ENCODE assay signal across 8 mouse cellular contexts in genomic region chr9:37656931-37657481, GRCm38 (mm10). TPM values are rescaled to one million over a fixed set of nuclear protein-coding genes. Genes with fewer than 3 reads are reported as not detected.
DNase-seq lines count a peak whose midpoint lies in the region; ATAC-seq and TF ChIP-seq lines count a peak whose summit lies in the region.

Gene Tbrg1 (minus strand): TSS chr9:37657312.

- TF ChIP-seq POLR2A in heart, adult 2 months (IDR thresholded peaks at IDR 0.05; ENCODE audit: insufficient read depth, low read depth, low read length): peak; percentile 84

- H3K27me3 ChIP-seq in embryonic facial prominence, embryonic 14.5 days (replicated peaks; ENCODE audit: control insufficient read depth, insufficient read depth, low read length): no peaks in the 10 kb centered on the region
- H3K27me3 ChIP-seq in heart, adult 2 months (ENCODE audit: control insufficient read depth, insufficient read depth, low read length): no peaks in the 10 kb centered on the region
- no peaks in the 10 kb centered on the region for H3K27me3 ChIP-seq in limb, embryonic 13.5 days
- H3K27me3 ChIP-seq in midbrain, embryonic 16.5 days (ENCODE audit: control insufficient read depth, insufficient read depth, low read depth, low read length): no peaks in the 10 kb centered on the region

- peak; percentile 35 for TF ChIP-seq CTCF in heart, adult 2 months (IDR thresholded peaks at IDR 0.05)

- H3K4me3 ChIP-seq in embryonic facial prominence, embryonic 14.5 days (ENCODE audit: low read depth, low read length): peak within 1 kb of the TSS; percentile 78
- peak within 1 kb of the TSS; percentile 69 for H3K4me3 ChIP-seq in heart, adult 2 months
- H3K4me3 ChIP-seq in limb, embryonic 13.5 days: peak within 1 kb of the TSS; percentile 77
- peak within 1 kb of the TSS; percentile 74 for H3K4me3 ChIP-seq in midbrain, embryonic 16.5 days (ENCODE audit: low read depth, low read length)

- H3K4me2 ChIP-seq in embryonic facial prominence, embryonic 14.5 days (ENCODE audit: low read depth, low read length): peak within 1 kb of the TSS; percentile 82
- H3K4me2 ChIP-seq in limb, embryonic 13.5 days (replicated peaks): peak within 1 kb of the TSS; percentile 78
- peak within 1 kb of the TSS; percentile 66 for H3K4me2 ChIP-seq in midbrain, embryonic 16.5 days (ENCODE audit: low read length)

- DNase-seq in 3134 (ENCODE audit: extremely low read depth, insufficient read length, low spot score): peak; percentile 90
- peak; percentile 86 to 89 for DNase-seq in adrenal gland, postnatal 36 days
- peak; percentile 96 for DNase-seq in embryonic facial prominence, embryonic 14.5 days (ENCODE audit: low spot score)
- peak; percentile 89 to 90 for DNase-seq in heart, adult 2 months
- peak; percentile 85 to 87 for DNase-seq in kidney, adult 8-10 months
- peak; percentile 65 to 82 for DNase-seq in spleen, postnatal 10 days (ENCODE audit: low spot score in 2 of 2)

- peak; percentile 45; the same call in 1 of the 2 replicates for TF ChIP-seq EP300 in heart, adult 2 months (IDR thresholded peaks at IDR 0.05; ENCODE audit: insufficient read depth, low read depth, low read length)

- H3K36me3 ChIP-seq in embryonic facial prominence, embryonic 14.5 days (ENCODE audit: control insufficient read depth, insufficient read depth, low read length): peaks cover 33% of the 10 kb centered on the region
- peaks cover 9% of the 10 kb centered on the region for H3K36me3 ChIP-seq in heart, adult 2 months (ENCODE audit: control insufficient read depth, insufficient read depth, low read length)
- H3K36me3 ChIP-seq in limb, embryonic 13.5 days: peaks cover 26% of the 10 kb centered on the region
- peaks cover 15% of the 10 kb centered on the region for H3K36me3 ChIP-seq in midbrain, embryonic 16.5 days (ENCODE audit: control insufficient read depth, insufficient read depth, low read length)

- no peaks in the 10 kb centered on the region for H3K79me2 ChIP-seq in heart, adult 2 months (replicated peaks; ENCODE audit: control insufficient read depth, insufficient read depth, low read length)

- peak within 1 kb of the TSS; percentile 83 for H3K9ac ChIP-seq in embryonic facial prominence, embryonic 14.5 days (ENCODE audit: low read depth, low read length)
- peak within 1 kb of the TSS; percentile 73 for H3K9ac ChIP-seq in heart, adult 2 months (ENCODE audit: low read depth, low read length)
- peak within 1 kb of the TSS; percentile 86 for H3K9ac ChIP-seq in limb, embryonic 13.5 days
- H3K9ac ChIP-seq in midbrain, embryonic 16.5 days (ENCODE audit: low read depth, low read length): peak within 1 kb of the TSS; percentile 80

- H3K4me1 ChIP-seq in embryonic facial prominence, embryonic 14.5 days (ENCODE audit: control insufficient read depth, insufficient read depth, low read length): peaks cover 5% of the 10 kb centered on the region; the same call in 1 of the 2 replicates
- no peaks in the 10 kb centered on the region for H3K4me1 ChIP-seq in heart, adult 2 months (ENCODE audit: control insufficient read depth, insufficient read depth, low read length)
- peaks cover 10% of the 10 kb centered on the region for H3K4me1 ChIP-seq in limb, embryonic 13.5 days
- H3K4me1 ChIP-seq in midbrain, embryonic 16.5 days (ENCODE audit: control insufficient read depth, insufficient read depth, low read length): peaks cover 15% of the 10 kb centered on the region

- H3K27ac ChIP-seq in embryonic facial prominence, embryonic 14.5 days (replicated peaks; ENCODE audit: low read depth, low read length): peak within 1 kb of the TSS; percentile 94
- H3K27ac ChIP-seq in heart, adult 2 months: peak within 1 kb of the TSS; percentile 83
- H3K27ac ChIP-seq in limb, embryonic 13.5 days: peak within 1 kb of the TSS; percentile 92
- H3K27ac ChIP-seq in midbrain, embryonic 16.5 days (ENCODE audit: low read length): peak within 1 kb of the TSS; percentile 57

- peak; percentile 94 for ATAC-seq in embryonic facial prominence, embryonic 14.5 days (ENCODE audit: low read depth)
- peak; percentile 92 for ATAC-seq in limb, embryonic 13.5 days (ENCODE audit: low FRiP score, low read depth)
- ATAC-seq in midbrain, embryonic 16.5 days: peak; percentile 96

- intact Hi-C loops in heart, adult 2 months (cut with DNase I): no loop called here

- H3K9me3 ChIP-seq in embryonic facial prominence, embryonic 14.5 days (ENCODE audit: control insufficient read depth, low read length): no peaks in the 10 kb centered on the region
- H3K9me3 ChIP-seq in limb, embryonic 13.5 days: no peaks in the 10 kb centered on the region
- no peaks in the 10 kb centered on the region for H3K9me3 ChIP-seq in midbrain, embryonic 16.5 days (replicated peaks; ENCODE audit: control insufficient read depth, low read length, poor library complexity, severe bottlenecking)

- under 1% methylated on average over 36 of the region's 36 CpGs for WGBS in embryonic facial prominence, embryonic 14.5 days
- WGBS in heart, adult 2 months: under 1% methylated on average over 36 of the region's 36 CpGs
- under 1% methylated on average over 36 of the region's 36 CpGs for WGBS in limb, embryonic 13.5 days
- under 1% methylated on average over 36 of the region's 36 CpGs for WGBS in midbrain, embryonic 16.5 days

RNA-seq across cellular contexts. Expression of gene Tbrg1, which starts in this region (rescaled TPM):
- total RNA-seq in adrenal gland, postnatal 36 days (2021): 10 to 100 TPM; 82.0 to 91.9 TPM
- polyA plus RNA-seq in embryonic facial prominence, embryonic 14.5 days (2014; fragmentation: Nextera tagmentation; extraction: Ambion mirVana): 197 and 214 TPM in 2 replicates
- 10 to 100 TPM; 30.7 to 32.9 TPM for total RNA-seq in heart, adult 2 months (2021)
- polyA plus RNA-seq in heart, adult 2 months (2012; rRNA removed): 22.8 and 31.1 TPM in 2 replicates
- polyA plus RNA-seq in limb, embryonic 13.5 days (2015; fragmentation: Nextera tagmentation; extraction: Ambion mirVana): 186 and 190 TPM in 2 replicates
- 92.3 and 98.7 TPM in 2 replicates for polyA plus RNA-seq in midbrain, embryonic 16.5 days (2015; fragmentation: Nextera tagmentation; extraction: Ambion mirVana)

Comparison
In these comparisons a context has a peak if more than half of its experiments do, and no peak if none do; other contexts are left out.
1. Peak in every context shown above with its lines: DNase-seq, ATAC-seq, H3K4me3 ChIP-seq and H3K27ac ChIP-seq.